Mouse (Mus musculus): Measurements from ENCODE around the gene Arhgdig.
"Not testable (repeated sequence)": the region's sequence is repeated elsewhere in the genome, so short reads cannot be mapped to it uniquely, and the experiment has no call there.

The Arhgdig gene

GRCm38 (mm10) chr17:26203321-26203811 is 4.2 kb downstream of the Arhgdig start:
- peak; percentile 83 for DNase-seq

GRCm38 (mm10) chr17:26202737-26203136 is 4.8 kb downstream of the Arhgdig start, which contains the start of gene Rgs11:
TSS of gene Rgs11 (plus strand) at chr17:26202951.
- DNase-seq, result peak; percentile 33

GRCm38 (mm10) chr17:26201998-26202397 is 5.6 kb downstream of the Arhgdig start:
- DNase-seq, result no peak

- peak; percentile 62 for DNase-seq
Measured at GRCm38 (mm10) chr17:26200831-26201705, 6.5 kb downstream of the Arhgdig start.

- no peak for DNase-seq
Measured at GRCm38 (mm10) chr17:26198892-26199291, 8.7 kb downstream of the Arhgdig start, which contains the start of gene Pdia2. TSS of gene Pdia2 (minus strand) at chr17:26199087.

- no peak for DNase-seq
Measured at GRCm38 (mm10) chr17:26192481-26193190, 14.9 kb downstream of the Arhgdig start.

DNA sequence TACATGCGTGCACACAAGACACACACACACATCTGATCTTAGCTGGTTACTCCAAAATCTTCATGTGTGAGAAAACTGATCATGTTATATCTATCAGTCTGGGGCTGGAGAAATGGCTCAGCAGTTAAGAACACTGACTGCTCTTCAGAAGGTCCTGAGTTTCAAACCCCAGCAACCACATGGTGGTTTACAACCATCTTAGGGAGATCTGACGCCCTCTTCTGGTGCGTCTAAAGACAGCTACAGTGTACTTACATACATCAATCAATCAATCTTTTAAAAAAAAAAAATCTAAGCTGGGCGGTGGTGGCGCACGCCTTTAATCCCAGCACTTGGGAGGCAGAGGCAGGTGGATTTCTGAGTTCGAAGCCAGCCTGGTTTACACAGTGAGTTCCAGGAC is 16.1 kb downstream of the Arhgdig start:
- not testable (repeated sequence) for DNase-seq

- no peak for DNase-seq
Measured at GRCm38 (mm10) chr17:26188091-26188805, 19.3 kb downstream of the Arhgdig start.

DNA sequence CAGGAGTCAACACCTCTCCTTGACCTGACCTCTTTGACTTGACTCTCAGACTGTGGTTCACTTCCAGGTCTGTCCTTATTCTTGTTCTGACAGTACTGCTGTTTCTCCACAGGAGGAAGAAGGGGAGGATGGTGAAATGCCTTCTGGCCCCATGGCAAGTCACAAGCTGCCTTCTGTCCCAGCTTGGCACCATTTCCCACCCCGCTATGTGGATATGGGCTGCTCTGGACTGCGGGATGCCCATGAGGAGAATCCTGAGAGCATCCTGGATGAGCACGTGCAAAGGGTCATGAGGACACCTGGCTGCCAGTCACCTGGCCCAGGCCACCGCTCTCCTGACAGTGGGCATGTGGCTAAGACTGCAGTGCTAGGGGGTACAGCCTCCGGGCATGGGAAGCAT is 20.0 kb downstream of the Arhgdig start:
- no peak for DNase-seq

DNA sequence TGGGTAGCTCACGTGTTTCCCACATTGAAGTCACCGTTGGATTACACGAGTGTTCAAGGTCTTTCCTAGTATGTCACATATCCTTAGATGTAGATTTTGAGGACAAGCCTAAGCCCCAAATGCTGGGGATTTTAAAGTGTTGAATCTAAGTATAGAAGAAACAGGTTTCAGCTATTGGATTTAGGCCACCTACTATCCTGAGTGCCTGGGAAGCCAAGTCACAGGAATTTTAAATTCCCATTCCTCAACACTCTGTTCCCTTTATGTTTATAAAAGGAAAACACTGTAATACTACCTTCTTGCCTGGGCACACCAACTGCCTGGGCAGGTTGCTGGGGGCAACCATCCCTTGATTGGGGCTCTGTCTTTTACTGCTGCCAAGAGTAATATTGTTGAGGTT is 26.4 kb downstream of the Arhgdig start:
- DNase-seq, result no peak

DNA sequence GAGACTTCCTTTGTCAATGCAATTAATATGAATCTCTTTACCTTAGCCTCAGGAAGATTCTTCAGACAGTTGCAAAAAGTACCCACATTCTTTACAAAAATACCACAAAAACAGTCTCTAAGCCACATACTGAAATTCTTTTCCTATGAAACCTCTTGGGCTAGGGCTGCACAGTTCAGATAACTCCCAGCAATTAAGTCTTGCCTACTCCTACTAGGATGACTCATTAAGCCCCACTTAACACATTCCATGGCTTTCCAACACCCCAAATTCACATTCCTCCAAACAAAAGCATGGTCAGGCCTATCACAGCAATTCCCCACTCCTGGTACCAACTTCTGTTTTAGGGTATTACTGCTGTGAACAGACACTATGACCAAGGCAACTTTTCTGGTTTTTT is 29.0 kb downstream of the Arhgdig start:
- no peak for DNase-seq

DNA sequence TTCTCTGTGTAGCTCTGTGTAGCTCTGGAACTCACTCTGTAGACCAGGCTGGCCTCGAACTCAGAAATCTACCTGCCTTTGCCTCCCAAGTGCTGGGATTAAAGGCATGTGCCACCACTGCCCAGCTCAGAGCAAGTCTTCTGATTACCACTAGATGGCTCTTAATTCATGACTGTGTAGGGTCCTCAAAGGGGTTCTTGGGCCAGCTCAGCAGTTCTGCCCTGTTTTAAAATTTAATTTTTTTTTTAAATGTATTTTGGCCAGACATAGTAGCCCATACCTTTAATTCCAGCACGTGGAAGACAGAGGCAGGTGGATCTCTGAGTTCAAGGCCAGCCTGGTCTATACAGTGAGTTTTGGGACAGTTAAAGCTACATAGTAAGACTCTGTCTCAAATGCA is 32.3 kb downstream of the Arhgdig start:
- DNase-seq, result not testable (repeated sequence)

GRCm38 (mm10) chr17:26168039-26168438 is 39.5 kb downstream of the Arhgdig start:
- no peak for DNase-seq

GRCm38 (mm10) chr17:26162736-26163135 is 44.9 kb downstream of the Arhgdig start:
- no peak for DNase-seq

DNA sequence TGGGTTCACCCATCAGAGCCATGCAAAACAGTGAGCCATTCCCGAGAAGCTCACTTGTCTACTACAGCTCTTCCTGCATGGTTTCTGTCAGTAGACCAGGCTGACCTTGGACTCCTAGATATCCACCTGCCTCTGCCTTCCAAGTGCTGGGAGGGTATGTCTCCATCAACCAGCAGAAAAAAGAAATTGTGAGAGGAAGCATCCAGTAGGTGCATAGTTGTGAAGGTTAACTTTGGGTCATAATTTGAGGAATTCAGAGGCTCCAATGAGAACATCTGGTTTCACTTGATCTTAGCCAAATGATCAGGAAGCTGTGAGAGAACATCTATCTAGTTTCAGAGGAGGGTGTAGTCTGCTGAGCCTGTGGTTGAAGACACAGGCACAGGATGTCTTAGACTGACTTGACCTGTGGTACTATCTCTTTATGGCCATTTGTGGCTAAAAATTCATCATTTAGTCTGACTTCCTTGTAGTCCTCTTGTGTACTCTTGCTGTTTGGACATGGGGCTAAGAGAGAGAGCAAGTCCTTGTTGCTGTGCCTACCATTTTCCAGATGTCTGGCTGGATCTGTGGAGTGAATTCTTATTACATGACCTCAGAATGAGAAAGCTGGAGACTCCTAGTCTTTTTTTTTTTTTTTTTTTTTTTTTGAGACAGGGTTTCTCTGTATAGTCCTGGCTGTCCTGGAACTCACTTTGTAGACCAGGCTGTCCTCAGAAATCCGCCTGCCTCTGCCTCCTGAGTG is 55.5 kb downstream of the Arhgdig start:
- no peak for DNase-seq
